Mouse (Mus musculus) kidney, postnatal 14 days (tissue): ENCODE data around the gene Ptprm.

Experiments used
- DNase-seq: peaks from one replicate; pipeline ENCODE4 v3.0.0; 2022; ENCODE audit warnings: mixed read lengths

The Ptprm gene

GRCm38 (mm10) chr17:67277124-67277910, 76.9 kb downstream of the Ptprm start:
- DNase-seq, result no peak

- no peak for DNase-seq
Observed at GRCm38 (mm10) chr17:67274531-67275094, 79.6 kb downstream of the Ptprm start.

GRCm38 (mm10) chr17:67272928-67273327, 81.3 kb downstream of the Ptprm start:
- no peak for DNase-seq

- DNase-seq, result no peak
Observed at GRCm38 (mm10) chr17:67268475-67269080, 85.7 kb downstream of the Ptprm start.

- no peak for DNase-seq
Observed at GRCm38 (mm10) chr17:67266270-67266669, 88.0 kb downstream of the Ptprm start.

- no peak for DNase-seq
Observed at GRCm38 (mm10) chr17:67265520-67265919, 88.7 kb downstream of the Ptprm start.

- DNase-seq, result no peak
Observed at GRCm38 (mm10) chr17:67264716-67265115, 89.5 kb downstream of the Ptprm start.

- DNase-seq, result no peak
Observed at GRCm38 (mm10) chr17:67263024-67263423, 91.2 kb downstream of the Ptprm start.

- no peak for DNase-seq
Observed at GRCm38 (mm10) chr17:67260016-67260415, 94.2 kb downstream of the Ptprm start.

- DNase-seq, result no peak
Observed at GRCm38 (mm10) chr17:67257780-67258179, 96.5 kb downstream of the Ptprm start.

- DNase-seq, result no peak
Observed at GRCm38 (mm10) chr17:67256171-67256570, 98.1 kb downstream of the Ptprm start.

- no peak for DNase-seq
Observed at GRCm38 (mm10) chr17:67253445-67253844, 100.8 kb downstream of the Ptprm start.

- DNase-seq, result no peak
Observed at GRCm38 (mm10) chr17:67252992-67253391, 101.3 kb downstream of the Ptprm start.

- no peak for DNase-seq
Observed at GRCm38 (mm10) chr17:67245273-67245875, 108.9 kb downstream of the Ptprm start.

- DNase-seq, result no peak
Observed at GRCm38 (mm10) chr17:67242774-67243495, 111.3 kb downstream of the Ptprm start.

- peak; percentile 35 for DNase-seq
Observed at GRCm38 (mm10) chr17:67241951-67242773, 112.1 kb downstream of the Ptprm start.

GRCm38 (mm10) chr17:67238866-67239265, 115.4 kb downstream of the Ptprm start:
- no peak for DNase-seq

- no peak for DNase-seq
Observed at GRCm38 (mm10) chr17:67237407-67237806, 116.8 kb downstream of the Ptprm start.

- DNase-seq, result no peak
Observed at GRCm38 (mm10) chr17:67233063-67233462, 121.2 kb downstream of the Ptprm start.

- DNase-seq, result no peak
Observed at GRCm38 (mm10) chr17:67226991-67227390, 127.3 kb downstream of the Ptprm start.

GRCm38 (mm10) chr17:67215326-67215725, 138.9 kb downstream of the Ptprm start:
- no peak for DNase-seq

- DNase-seq, result peak; percentile 65
Observed at GRCm38 (mm10) chr17:67213711-67214110, 140.5 kb downstream of the Ptprm start.
